Mouse (Mus musculus): ENCODE data around the gene Mef2a.
A peak's percentile ranks its signal among the peaks of the same experiment; 100 is the strongest.
"Not testable (repeated sequence)": the region's sequence is repeated elsewhere in the genome, so short reads cannot be mapped to it uniquely, and the experiment has no call there.

Gene Mef2a

DNA sequence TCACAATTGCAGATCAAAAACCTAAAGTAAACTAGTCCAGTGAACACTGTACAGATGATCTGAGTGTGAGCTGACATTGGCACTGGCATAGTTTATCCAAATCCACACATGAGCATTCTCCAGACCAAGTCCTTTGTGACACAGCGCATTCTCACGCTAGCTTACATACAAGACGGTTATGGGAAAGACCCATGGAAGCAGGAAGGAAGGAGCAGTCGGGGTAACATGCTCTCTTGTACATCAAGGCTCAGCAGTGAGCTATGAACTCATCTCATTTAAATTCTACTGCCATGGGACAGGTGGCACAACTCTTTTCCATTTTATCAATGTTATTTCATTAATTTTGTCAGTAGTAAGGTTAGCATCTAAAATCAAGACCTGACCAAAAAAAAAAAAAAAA, 3.0 kb downstream of the Mef2a start:
- no peak for DNase-seq

GRCm38 (mm10) chr7:67368394-67368793, 4.3 kb downstream of the Mef2a start:
- DNase-seq: no peak

DNA sequence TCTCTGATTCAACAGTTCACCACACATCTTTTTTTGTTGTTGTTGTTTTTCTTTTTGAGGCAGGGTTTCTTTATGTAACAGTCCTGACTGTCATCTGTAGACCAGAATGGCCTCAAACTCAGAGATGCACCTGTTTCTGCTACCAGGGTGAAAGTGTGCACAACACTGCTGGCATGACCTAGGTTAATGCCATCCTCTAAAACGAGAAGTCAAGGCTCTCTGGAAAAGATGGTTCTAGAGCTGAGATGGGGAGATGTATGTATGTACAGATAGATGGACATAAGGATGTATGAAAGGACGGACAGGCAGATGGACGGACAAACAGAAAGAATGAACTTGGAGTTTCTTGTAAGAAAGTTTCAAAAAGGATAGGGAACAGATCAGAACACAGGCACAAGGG, 12.1 kb downstream of the Mef2a start:
- no peak for DNase-seq

GRCm38 (mm10) chr7:67359863-67360262, 12.8 kb downstream of the Mef2a start:
- no peak for DNase-seq

DNA sequence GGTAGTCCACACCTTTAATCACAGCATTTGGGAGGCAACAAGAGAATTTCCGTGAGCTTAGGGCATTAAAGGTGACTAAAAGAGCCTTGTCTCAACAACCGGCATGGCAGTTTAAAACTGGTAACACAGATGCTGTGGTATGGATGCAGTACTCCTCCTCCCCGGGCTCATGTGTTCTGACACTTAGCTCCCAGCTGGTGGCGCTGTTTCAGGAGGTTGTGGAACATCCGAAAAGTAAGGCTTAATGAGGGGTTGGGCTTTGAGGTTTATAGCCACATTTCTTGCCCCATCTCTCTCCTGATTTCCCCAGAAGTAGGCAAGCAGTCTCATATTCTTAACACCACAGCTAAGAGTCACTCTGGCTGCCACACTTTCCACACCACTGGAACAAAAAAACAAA, 16.8 kb downstream of the Mef2a start:
- no peak for DNase-seq

GRCm38 (mm10) chr7:67353667-67354066, 19.0 kb downstream of the Mef2a start:
- peak in 1 of 2 experiments; percentile 57 for DNase-seq

DNA sequence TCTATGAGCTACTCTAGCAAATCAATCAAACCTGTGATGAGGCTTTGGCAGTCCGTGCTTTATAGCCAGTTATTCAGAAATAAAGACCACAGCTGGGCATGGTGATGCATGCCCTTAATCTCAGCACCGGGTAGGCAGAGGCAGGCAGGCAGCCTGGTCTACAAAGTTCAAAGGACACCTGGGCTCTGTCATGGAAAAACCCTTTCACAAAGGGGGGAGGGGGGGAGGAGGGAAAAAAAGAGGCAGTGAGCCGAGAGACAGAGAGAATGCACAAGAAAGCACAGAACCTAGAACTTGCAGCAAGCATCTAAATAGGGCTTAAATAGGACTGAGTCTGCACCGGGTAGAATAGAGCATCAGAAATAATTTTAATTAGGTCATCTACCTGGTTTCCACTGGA, 19.7 kb downstream of the Mef2a start:
- DNase-seq: no peak

- DNase-seq: no peak
Measured at GRCm38 (mm10) chr7:67344443-67344842, 28.2 kb downstream of the Mef2a start.

DNA sequence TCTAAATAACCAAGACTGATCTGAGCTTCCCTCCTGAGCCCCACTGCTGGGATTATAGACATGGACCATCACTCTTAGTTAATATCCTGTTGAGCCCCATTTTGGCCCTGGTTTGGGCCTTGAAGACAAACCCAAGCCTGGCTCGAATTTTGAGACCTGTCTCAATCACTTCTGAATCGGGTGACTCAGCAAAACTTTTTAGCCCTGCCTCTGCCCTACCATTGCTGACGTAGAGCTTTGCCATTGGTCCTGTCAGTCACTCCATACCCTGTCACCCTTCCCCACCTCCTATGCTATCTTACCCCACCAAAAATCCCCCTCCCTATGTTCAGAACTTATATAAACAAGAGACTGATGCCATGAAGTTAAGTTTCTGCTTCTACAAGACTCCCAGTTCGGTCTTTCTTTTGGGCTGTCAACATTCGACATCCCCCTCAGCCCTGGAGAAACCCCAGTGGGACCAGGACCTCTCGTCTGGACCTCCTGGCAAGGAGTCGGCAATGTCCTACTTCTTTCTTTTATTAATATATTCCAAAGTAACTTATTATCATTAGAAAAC, 30.5 kb downstream of the Mef2a start:
- DNase-seq: no peak

- DNase-seq: no peak
Measured at GRCm38 (mm10) chr7:67320359-67320758, 52.3 kb downstream of the Mef2a start.

GRCm38 (mm10) chr7:67318697-67319096, 54.0 kb downstream of the Mef2a start:
- DNase-seq: no peak

GRCm38 (mm10) chr7:67313200-67313599, 59.5 kb downstream of the Mef2a start:
- DNase-seq: no peak

DNA sequence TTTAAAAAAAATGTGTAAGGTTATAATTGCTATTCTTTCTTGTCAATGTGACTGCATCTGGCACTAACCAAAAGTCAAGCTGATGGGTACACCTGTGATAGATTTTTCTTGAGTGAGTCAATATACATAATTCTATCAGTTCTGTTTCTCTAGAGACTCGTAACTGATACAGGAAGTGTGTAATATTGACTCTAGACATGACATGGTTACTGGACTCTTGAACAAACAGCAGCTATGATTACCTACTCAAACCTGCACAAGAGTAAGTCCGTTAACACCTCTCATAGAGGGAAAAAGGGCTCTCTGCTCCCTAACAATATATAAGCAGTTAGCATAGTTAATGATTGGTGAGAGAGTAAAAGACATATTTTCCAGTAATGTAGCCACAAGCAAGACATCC, 62.5 kb downstream of the Mef2a start:
- no peak for DNase-seq

- no peak for DNase-seq
Measured at GRCm38 (mm10) chr7:67308102-67308501, 64.6 kb downstream of the Mef2a start.

GRCm38 (mm10) chr7:67307078-67307477, 65.6 kb downstream of the Mef2a start:
- DNase-seq: no peak

GRCm38 (mm10) chr7:67304937-67305336, 67.7 kb downstream of the Mef2a start:
- no peak for DNase-seq

- no peak for DNase-seq
Measured at GRCm38 (mm10) chr7:67296419-67296818, 76.2 kb downstream of the Mef2a start.

DNA sequence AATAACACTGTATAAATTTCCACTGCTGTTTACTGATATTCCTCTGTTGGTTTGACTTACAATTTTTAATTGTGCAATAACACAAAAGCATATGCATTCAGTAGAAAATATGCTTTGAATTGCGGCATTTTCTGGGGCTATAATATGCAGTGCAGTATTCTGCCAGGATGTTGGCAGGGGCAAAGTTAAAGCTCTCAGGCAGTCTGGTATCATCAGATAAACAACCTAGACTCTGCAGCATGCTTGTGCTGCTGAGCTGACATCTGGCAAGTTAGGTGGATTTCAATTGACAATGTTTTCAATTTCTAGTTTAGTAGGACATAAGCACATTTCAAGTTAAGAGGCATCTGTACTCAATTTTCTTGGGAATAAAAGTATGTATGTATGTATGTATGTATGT, 81.3 kb downstream of the Mef2a start:
- no peak for DNase-seq

- DNase-seq: no peak
Measured at GRCm38 (mm10) chr7:67287456-67287855, 85.2 kb downstream of the Mef2a start.

GRCm38 (mm10) chr7:67283581-67283980, 89.1 kb downstream of the Mef2a start:
- DNase-seq: no peak

- DNase-seq: not testable (repeated sequence)
Measured at GRCm38 (mm10) chr7:67270447-67270846, 102.2 kb downstream of the Mef2a start.

DNA sequence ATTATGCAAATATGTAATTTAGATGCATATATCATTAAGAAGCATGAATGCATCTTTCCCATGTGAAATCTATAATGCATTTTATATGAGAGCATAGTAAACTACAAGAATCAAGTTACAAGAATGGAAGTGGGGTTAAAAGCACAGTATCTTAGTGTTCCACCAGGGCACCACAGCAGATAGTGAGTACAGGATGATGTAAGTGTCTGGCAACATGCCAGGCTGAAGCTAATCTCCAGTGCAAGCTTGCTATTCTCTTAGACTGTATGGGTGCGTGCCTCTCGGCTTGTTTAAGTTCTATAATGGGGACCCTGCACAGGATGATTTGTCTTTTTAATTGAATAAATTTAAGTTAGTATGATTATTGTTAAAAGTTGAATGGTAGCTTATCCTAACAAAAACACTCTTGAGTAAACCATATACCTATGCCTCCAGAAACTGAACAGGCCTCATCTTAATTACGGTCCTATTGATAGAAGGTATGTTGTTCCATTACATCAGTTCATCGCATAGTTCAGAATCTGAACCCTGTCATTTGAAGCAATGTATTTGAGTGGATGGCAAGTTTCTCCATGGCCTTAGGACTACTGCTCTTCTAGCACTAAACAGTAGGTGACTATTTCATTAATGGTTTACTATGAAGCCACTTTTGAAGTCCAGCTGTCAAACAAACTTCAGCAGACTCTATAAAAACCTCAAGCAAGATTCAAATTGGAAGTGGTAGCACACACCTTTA, 112.7 kb downstream of the Mef2a start:
- no peak for DNase-seq

GRCm38 (mm10) chr7:67246067-67246466, 126.6 kb downstream of the Mef2a start:
- DNase-seq: no peak

DNA sequence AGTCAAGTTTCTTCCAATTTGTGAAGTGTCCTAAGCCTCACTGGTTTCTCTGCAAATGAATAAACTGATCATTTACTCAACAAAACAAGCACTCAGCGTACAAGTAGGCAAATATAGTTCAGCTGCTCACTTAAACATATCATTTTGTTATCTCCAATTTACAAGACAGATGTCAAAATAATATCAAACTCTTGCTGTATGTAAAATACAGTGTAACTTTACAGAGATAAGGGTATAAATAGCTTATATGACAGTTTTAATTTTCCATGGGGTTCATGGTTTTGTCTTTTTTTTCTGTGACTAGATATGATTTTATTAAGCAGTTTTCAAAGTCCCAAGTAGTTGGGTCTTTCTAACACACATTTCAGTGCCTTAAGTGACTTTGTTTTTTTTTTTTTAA, 127.4 kb downstream of the Mef2a start:
- no peak for DNase-seq

- DNase-seq: no peak
Measured at GRCm38 (mm10) chr7:67243894-67244282, 128.8 kb downstream of the Mef2a start.
